Mouse (Mus musculus) cerebellum, adult 2 months (tissue): ENCODE measurements around the gene Abhd17c.

ENCODE experiments used
- CTCF ChIP-seq: fragments of 200-500 bp; IDR thresholded peaks from 2 replicates; pipeline ENCODE4 v1.5.1; 2011; ENCODE audit warnings: low read depth, mild to moderate bottlenecking, control low read depth, low read length, moderate library complexity, borderline replicate concordance; ENCODE audit not compliant: insufficient read depth
- POLR2A ChIP-seq: fragments of 200-500 bp; IDR thresholded peaks from 2 replicates; pipeline ENCODE4 v1.6.1; 2011; ENCODE audit warnings: low read length, control low read depth, borderline replicate concordance; ENCODE audit not compliant: insufficient read depth

- TF ChIP-seq CTCF (no peak), POLR2A (no peak)
Measured at GRCm38 (mm10) chr7:84114775-84115174, 36.9 kb downstream of the Abhd17c start.
